Mouse (Mus musculus) lung, postnatal 0 days (tissue): ENCODE measurements at regions not wholly inside any gene's neighbourhood (a gene's known extent, or its start where the extent isn't known, plus 50 kb on each side); places are given as distances from the start of the nearest gene placed in this dataset.
A peak's percentile ranks its signal among the peaks of the same experiment; 100 is the strongest.

Experiments
- ATAC-seq: fragments of 200-750 bp; cut with Nextera tagmentation; 2 replicates; pipeline ENCODE4 v1.8.0; 2017; ENCODE audit warnings: moderate library complexity
- DNase-seq: peaks from one replicate; pipeline ENCODE4 v3.0.0-alpha.2; 2016; ENCODE audit warnings: low spot score
- H3K27ac ChIP-seq: fragments of 300-500 bp; sonication (generic); 2 replicates; pipeline ENCODE4 v1.5.1; 2014; ENCODE audit warnings: antibody characterized with exemption, mild to moderate bottlenecking, low read length, mixed read lengths
- H3K27me3 ChIP-seq: fragments of 300-500 bp; sonication (generic); replicated peaks from 2 replicates; pipeline ENCODE4 v1.6.1; 2014; ENCODE audit warnings: low read length, mixed read lengths; ENCODE audit not compliant: insufficient read depth
- H3K36me3 ChIP-seq: fragments of 300-500 bp; sonication (generic); 2 replicates; pipeline ENCODE4 v1.6.1; 2014; ENCODE audit warnings: low read length, mixed read lengths; ENCODE audit not compliant: insufficient read depth
- H3K4me1 ChIP-seq: fragments of 300-500 bp; sonication (generic); 2 replicates; pipeline ENCODE4 v1.6.1; 2014; ENCODE audit warnings: antibody characterized with exemption, low read depth, low read length, mixed read lengths; ENCODE audit not compliant: insufficient read depth
- H3K4me2 ChIP-seq: fragments of 300-500 bp; sonication (generic); replicated peaks from 2 replicates; pipeline ENCODE4 v1.6.1; 2014; ENCODE audit warnings: low read depth, mild to moderate bottlenecking, low read length, moderate library complexity, mixed read lengths
- H3K4me3 ChIP-seq: fragments of 300-500 bp; sonication (generic); 2 replicates; pipeline ENCODE4 v1.5.1; 2014; ENCODE audit warnings: low read depth, low read length
- H3K9ac ChIP-seq: fragments of 300-500 bp; sonication (generic); replicated peaks from 2 replicates; pipeline ENCODE4 v1.6.1; 2014; ENCODE audit warnings: low read depth, mild to moderate bottlenecking
- H3K9me3 ChIP-seq: fragments of 300-500 bp; sonication (generic); 2 replicates; pipeline ENCODE4 v1.6.1; 2016; ENCODE audit warnings: low read length, mixed read lengths
- CTCF ChIP-seq: IDR thresholded peaks from 2 replicates; pipeline ENCODE4 v1.5.1; 2016; ENCODE audit warnings: antibody characterized with exemption, mild to moderate bottlenecking
- EP300 ChIP-seq: IDR thresholded peaks from 2 replicates; pipeline ENCODE4 v1.6.1; 2016; ENCODE audit warnings: antibody characterized with exemption, mild to moderate bottlenecking, control low read depth
- WGBS: fragments of 180-500 bp; shearing (Covaris S2); extraction: QIAGEN DNeasy Blood & Tissue Kit; methylation state at CpG from one replicate; pipeline ENCODE4 v1.1.7; 2014; 5-methylcytosine and 5-hydroxymethylcytosine counted together

DNA sequence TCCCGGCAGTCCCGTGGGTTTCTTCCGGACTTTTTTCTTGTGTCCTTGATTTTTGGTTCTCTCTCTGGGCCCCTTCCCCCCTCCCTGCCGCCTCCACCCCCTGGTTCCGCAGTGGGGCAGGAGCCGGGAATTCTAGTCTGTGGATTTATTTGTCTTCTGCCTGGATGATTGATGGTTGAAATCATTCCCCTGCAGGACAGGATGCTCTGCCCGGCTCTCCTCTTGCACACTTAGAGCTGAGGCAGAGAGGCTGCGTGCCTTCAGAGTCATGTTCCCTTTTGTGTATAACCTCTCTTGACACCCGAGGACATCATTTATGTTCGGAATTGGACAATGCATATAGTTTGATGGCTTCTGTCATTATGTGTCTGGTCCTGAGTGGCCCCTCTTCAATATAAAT lies 74.0 kb downstream of the Dmrta2 start:
- peaks cover 3% of the 10 kb centered on the region; the same call in 1 of the 2 replicates for H3K4me1 ChIP-seq
- 15% methylated on average over 10 of the region's 10 CpGs for WGBS
- H3K4me3 ChIP-seq: no peak overlapping the region
- no peaks in the 10 kb centered on the region for H3K9me3 ChIP-seq
- H3K27me3 ChIP-seq: no peaks in the 10 kb centered on the region
- H3K4me2 ChIP-seq: no peak overlapping the region
- no peaks in the 10 kb centered on the region for H3K36me3 ChIP-seq
- no peak overlapping the region for H3K9ac ChIP-seq
- DNase-seq: no peak
- no peak for ATAC-seq
- no peak overlapping the region for H3K27ac ChIP-seq
- TF ChIP-seq CTCF: no peak
- no peak for TF ChIP-seq EP300

DNA sequence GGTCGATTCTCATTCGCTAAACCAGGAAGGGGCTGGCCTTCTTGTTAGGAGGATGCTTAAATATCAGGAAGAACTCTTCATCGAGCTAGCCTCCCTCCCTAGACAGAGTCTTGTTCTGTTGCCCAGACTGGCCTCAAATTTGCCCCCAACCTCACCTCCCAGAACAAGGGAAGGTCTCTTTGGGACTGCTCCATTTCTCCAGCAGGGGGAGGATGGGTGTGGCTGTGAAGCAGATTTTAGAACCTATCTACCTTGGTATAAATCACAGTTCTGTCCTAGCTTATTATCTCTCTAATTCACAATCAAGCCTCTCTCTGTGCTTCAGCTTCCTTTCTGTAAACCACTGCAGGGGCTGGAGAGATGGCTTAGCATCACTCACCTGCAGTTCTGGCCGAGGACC lies 75.1 kb downstream of the Dmrta2 start:
- ATAC-seq: no peak
- Histone ChIP-seq H3K9ac (no peak overlapping the region), H3K4me2 (no peak overlapping the region)

DNA sequence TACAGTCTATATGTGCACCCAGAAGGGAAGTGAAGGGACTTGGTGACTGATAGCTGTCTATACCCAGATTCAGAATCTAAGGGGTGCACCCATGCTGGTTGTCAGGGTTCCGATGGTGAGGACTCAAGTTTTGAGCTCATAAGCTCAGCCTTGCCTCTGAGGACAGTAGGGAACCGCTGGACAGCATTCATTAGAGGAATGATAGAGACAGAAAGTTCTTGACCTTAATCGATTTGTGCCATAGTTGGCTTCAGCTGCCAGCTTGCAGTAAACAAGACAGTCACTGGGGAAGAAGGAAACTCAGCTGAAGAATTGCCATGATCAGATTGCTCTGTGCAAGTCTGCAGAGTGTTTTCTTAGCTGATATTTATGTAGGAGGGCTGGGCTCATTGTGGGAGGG lies 96.0 kb downstream of the Dmrta2 start:
- WGBS: 61% methylated on average over 3 of the region's 3 CpGs
- Histone ChIP-seq H3K4me3 (no peak overlapping the region), H3K9ac (no peak overlapping the region), H3K4me2 (no peak overlapping the region), H3K27ac (no peak overlapping the region), H3K4me1 (no peaks in the 10 kb centered on the region), H3K27me3 (no peaks in the 10 kb centered on the region), H3K36me3 (no peaks in the 10 kb centered on the region), H3K9me3 (no peaks in the 10 kb centered on the region)
- TF ChIP-seq EP300 (no peak), CTCF (no peak)
- ATAC-seq: no peak
- no peak for DNase-seq

More for the DNA sequence above, 75.1 kb downstream of the Dmrta2 start:
- no peak for DNase-seq
- H3K4me3 ChIP-seq: no peak overlapping the region
- TF ChIP-seq CTCF: peak; percentile 33
- TF ChIP-seq EP300: no peak
- no peak overlapping the region for H3K27ac ChIP-seq
- no peaks in the 10 kb centered on the region for H3K36me3 ChIP-seq
- H3K4me1 ChIP-seq: peaks cover 3% of the 10 kb centered on the region; the same call in 1 of the 2 replicates
- no peaks in the 10 kb centered on the region for H3K9me3 ChIP-seq
- 78% methylated on average over 4 of the region's 4 CpGs for WGBS
- H3K27me3 ChIP-seq: no peaks in the 10 kb centered on the region

DNA sequence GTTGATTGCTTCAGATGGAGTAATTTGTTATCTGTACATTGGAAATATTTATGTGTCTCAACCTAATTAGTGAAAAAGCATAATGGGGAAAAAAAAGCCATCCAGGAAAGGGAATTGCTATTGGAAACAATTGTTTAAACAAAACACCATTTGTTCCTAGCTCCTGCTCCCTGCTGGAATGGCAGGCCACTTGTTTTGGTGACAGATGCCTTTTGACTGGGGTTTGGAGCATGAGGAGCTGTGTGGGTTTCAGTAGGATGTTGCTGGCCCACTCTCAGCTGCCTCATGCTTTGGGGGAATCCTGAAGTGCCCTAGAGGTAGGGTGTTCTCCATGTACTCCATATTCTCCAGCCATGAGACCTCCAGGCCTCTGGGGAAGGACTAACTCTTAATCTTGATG lies 105.5 kb downstream of the Dmrta2 start:
- TF ChIP-seq EP300 (no peak), CTCF (no peak)
- H3K9me3 ChIP-seq: no peaks in the 10 kb centered on the region
- H3K4me3 ChIP-seq: no peak overlapping the region
- H3K27ac ChIP-seq: no peak overlapping the region
- DNase-seq (no peak), ATAC-seq (no peak)
- H3K36me3 ChIP-seq: no peaks in the 10 kb centered on the region
- H3K9ac ChIP-seq: no peak overlapping the region
- no peak overlapping the region for H3K4me2 ChIP-seq
- no peaks in the 10 kb centered on the region for H3K4me1 ChIP-seq
- no peaks in the 10 kb centered on the region for H3K27me3 ChIP-seq

DNA sequence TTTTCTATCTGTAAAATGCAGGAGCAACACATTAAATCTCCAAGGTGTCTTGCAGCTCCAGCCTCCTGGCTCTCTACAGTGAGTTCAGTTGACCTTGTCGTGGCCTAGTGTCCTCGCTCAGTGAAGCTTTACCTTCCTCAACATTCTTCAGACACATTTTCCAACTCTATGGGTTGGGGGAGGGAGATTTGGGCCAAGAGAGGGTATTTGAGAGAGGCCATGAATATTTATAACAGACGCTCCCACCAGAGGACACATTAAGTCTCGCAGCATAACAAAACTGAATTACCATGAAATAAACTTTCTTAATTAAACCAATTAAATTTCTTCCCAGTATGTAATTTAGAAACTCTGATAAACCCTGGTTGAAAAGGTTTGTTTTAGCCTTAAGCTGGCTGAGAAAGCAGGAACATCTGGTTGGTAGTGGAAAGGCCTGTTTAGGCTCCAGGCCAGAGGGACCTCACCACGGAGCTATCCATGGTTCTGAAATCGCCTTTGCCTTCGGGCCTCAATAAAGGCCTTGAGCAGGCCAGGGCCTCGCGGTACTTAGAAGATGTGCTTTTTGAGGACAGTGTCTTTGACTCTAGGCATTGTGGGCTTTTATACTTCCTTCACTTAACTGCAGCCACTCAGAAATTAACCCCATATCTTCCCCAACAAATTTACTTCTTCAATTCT lies 109.9 kb downstream of the Dmrta2 start:
- H3K27me3 ChIP-seq: no peaks in the 10 kb centered on the region
- ATAC-seq (no peak), DNase-seq (peak; percentile 76)
- no peaks in the 10 kb centered on the region for H3K36me3 ChIP-seq
- 36% methylated on average over 9 of the region's 9 CpGs for WGBS
- no peak for TF ChIP-seq EP300
- no peak overlapping the region for H3K27ac ChIP-seq
- no peaks in the 10 kb centered on the region for H3K4me1 ChIP-seq
- no peak overlapping the region for H3K9ac ChIP-seq
- H3K4me2 ChIP-seq: no peak overlapping the region
- no peak overlapping the region for H3K4me3 ChIP-seq
- no peaks in the 10 kb centered on the region for H3K9me3 ChIP-seq

DNA sequence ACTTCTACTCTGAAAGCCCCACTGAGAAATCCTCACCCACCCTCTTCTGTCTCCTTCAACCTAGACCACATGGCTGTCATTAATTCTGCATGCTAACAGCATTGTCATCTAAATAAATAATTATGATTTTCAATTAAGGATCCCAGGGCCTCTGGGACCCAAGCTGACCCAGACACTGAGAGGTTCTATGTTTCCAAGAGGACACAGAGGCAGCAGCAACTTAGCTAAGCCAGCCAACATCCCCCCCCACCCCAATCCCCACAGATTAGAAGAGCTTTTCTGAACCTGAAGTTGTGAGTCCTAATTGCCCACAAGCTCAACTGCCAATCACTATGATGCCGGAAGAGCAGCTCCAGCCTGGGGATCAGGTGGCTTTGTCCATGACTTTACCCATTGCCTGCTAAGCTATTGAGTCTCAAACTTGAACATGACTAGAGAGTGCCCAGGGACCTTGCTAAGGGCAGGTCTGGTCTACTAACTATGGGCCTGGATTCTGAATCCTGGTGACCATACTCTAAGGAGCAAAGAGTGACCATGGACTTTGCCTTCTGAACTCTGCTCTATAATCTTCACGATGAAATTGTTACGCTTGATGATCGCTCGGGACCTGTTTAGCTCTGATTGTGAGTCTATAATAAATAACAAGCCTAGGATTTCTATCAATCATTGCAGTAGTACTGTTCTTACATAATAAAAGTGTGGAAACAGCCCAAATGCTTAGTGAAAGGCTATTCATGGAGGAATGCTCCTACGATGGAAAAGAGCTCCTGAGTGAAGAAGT lies 115.4 kb downstream of the Dmrta2 start:
- Histone ChIP-seq H3K4me1 (no peaks in the 10 kb centered on the region), H3K9ac (no peak overlapping the region), H3K27me3 (no peaks in the 10 kb centered on the region), H3K36me3 (no peaks in the 10 kb centered on the region), H3K27ac (no peak overlapping the region), H3K4me3 (no peak overlapping the region), H3K9me3 (no peaks in the 10 kb centered on the region), H3K4me2 (no peak overlapping the region)
- 88% methylated on average over 6 of the region's 6 CpGs for WGBS
- no peak for ATAC-seq
- TF ChIP-seq EP300: no peak
- TF ChIP-seq CTCF: no peak
- no peak for DNase-seq
